Mouse (Mus musculus) urinary bladder, postnatal 14 days (tissue): Measurements from ENCODE around the gene Cyp2d22.

Experiments used
- DNase-seq: peaks from one replicate; pipeline ENCODE4 v3.0.0; 2021; ENCODE audit warnings: low spot score

The Cyp2d22 gene

GRCm38 (mm10) chr15:82346580-82347302, 33.3 kb downstream of the Cyp2d22 start:
- DNase-seq: no peak

- peak; percentile 98 for DNase-seq
Observed at GRCm38 (mm10) chr15:82345820-82346470, 34.1 kb downstream of the Cyp2d22 start.

GRCm38 (mm10) chr15:82344971-82345370, 35.1 kb downstream of the Cyp2d22 start:
- DNase-seq: no peak

- DNase-seq: no peak
Observed at GRCm38 (mm10) chr15:82343368-82344287, 36.4 kb downstream of the Cyp2d22 start.

GRCm38 (mm10) chr15:82342543-82342935, 37.5 kb downstream of the Cyp2d22 start:
- DNase-seq: no peak

- no peak for DNase-seq
Observed at GRCm38 (mm10) chr15:82341675-82342542, 38.2 kb downstream of the Cyp2d22 start.

GRCm38 (mm10) chr15:82341036-82341501, 39.0 kb downstream of the Cyp2d22 start:
- peak; percentile 71 for DNase-seq

GRCm38 (mm10) chr15:82340414-82341035, 39.5 kb downstream of the Cyp2d22 start:
- no peak for DNase-seq

GRCm38 (mm10) chr15:82339634-82340254, 40.3 kb downstream of the Cyp2d22 start:
- no peak for DNase-seq

- no peak for DNase-seq
Observed at GRCm38 (mm10) chr15:82339150-82339549, 40.9 kb downstream of the Cyp2d22 start.

GRCm38 (mm10) chr15:82338593-82339112, 41.4 kb downstream of the Cyp2d22 start, which contains the start of the genes Naga, Pheta2 and Smdt1:
Naga (minus strand) TSS chr15:82338925.
Pheta2 (plus strand) TSS chr15:82338942.
Smdt1 (plus strand) TSS chr15:82338959.
- peak; percentile 96 for DNase-seq

GRCm38 (mm10) chr15:82337875-82338274, 42.2 kb downstream of the Cyp2d22 start:
- no peak for DNase-seq

GRCm38 (mm10) chr15:82336629-82337028, 43.4 kb downstream of the Cyp2d22 start:
- DNase-seq: no peak

- no peak for DNase-seq
Observed at GRCm38 (mm10) chr15:82335194-82335593, 44.9 kb downstream of the Cyp2d22 start.

- no peak for DNase-seq
Observed at GRCm38 (mm10) chr15:82325382-82325781, 54.7 kb downstream of the Cyp2d22 start.

- DNase-seq: no peak
Observed at GRCm38 (mm10) chr15:82322195-82322594, 57.9 kb downstream of the Cyp2d22 start.
